Mouse (Mus musculus) G1E (cell line): ENCODE data around the gene Dcun1d4. TPM values are rescaled to one million over a fixed set of nuclear protein-coding genes. Genes with fewer than 3 reads are reported as not detected.

Source experiments
- ATAC-seq: 2 replicates; pipeline ENCODE4 v1.8.0; 2016; ENCODE audit warnings: mild to moderate bottlenecking; ENCODE audit not compliant: insufficient number of reproducible peaks, poor library complexity, low FRiP score, severe bottlenecking; ENCODE audit errors: extremely low read depth
- DNase-seq: peaks from one replicate; pipeline ENCODE4 v3.0.0; 2012; ENCODE audit warnings: low spot score
- H3K27me3 ChIP-seq: 2 replicates; pipeline ENCODE4 v1.6.1; 2012; ENCODE audit warnings: mild to moderate bottlenecking, low read length, inconsistent platforms; ENCODE audit not compliant: insufficient read depth
- H3K36me3 ChIP-seq: replicated peaks from 2 replicates; pipeline ENCODE3; 2012; ENCODE audit warnings: mild to moderate bottlenecking, inconsistent platforms
- H3K4me1 ChIP-seq: 2 replicates; pipeline ENCODE4 v1.6.1; 2012; ENCODE audit warnings: low read depth, low read length, inconsistent platforms, mixed read lengths; ENCODE audit not compliant: insufficient read depth
- H3K4me3 ChIP-seq: 2 replicates; pipeline ENCODE4 v1.5.1; 2012; ENCODE audit warnings: low read depth, mild to moderate bottlenecking, inconsistent platforms, low read length, moderate library complexity, mixed read lengths
- H3K9me3 ChIP-seq: replicated peaks from 2 replicates; pipeline ENCODE4 v1.6.1; 2012; ENCODE audit warnings: inconsistent platforms
- CTCF ChIP-seq: IDR thresholded peaks from 2 replicates; pipeline ENCODE4 v1.5.1; 2012; ENCODE audit warnings: low read depth, low read length, inconsistent platforms, mixed read lengths
- GATA1 ChIP-seq: IDR thresholded peaks from 2 replicates; pipeline ENCODE4 v1.6.1; 2012; ENCODE audit warnings: borderline replicate concordance, low read length, inconsistent platforms, mixed read lengths
- GATA2 ChIP-seq: IDR thresholded peaks from 2 replicates; pipeline ENCODE4 v1.6.1; 2012; ENCODE audit warnings: low read depth, low read length, inconsistent platforms, borderline replicate concordance
- POLR2AphosphoS5 ChIP-seq: IDR thresholded peaks from 2 replicates; pipeline ENCODE4 v1.6.1; 2012; ENCODE audit warnings: low read depth, low read length, inconsistent platforms; ENCODE audit not compliant: insufficient replicate concordance
- TAL1 ChIP-seq: conservative IDR thresholded peaks from 2 replicates; pipeline ENCODE4 v1.6.1; 2012; ENCODE audit warnings: low read depth, low read length, inconsistent platforms, mixed read lengths
- polyA plus RNA-seq: library from polyadenylated mRNA; stranded (reverse); fragments of >175 nt; gene quantifications from 2 replicates; pipeline ENCODE4 v1.2.3, GENCODE M21; 2012
- total RNA-seq, 2 experiments: library from RNA; stranded (forward) in 1 of 2; stranded (reverse) in 1 of 2; fragments of 200-1000 nt in 1 of 2; fragments of >200 nt in 1 of 2; fragmentation: Nextera tagmentation in 1 of 2; gene quantifications; 2 replicates each; pipeline ENCODE4 v1.2.3; 2014 to 2017

Dcun1d4 gene
- total and polyA plus RNA-seq, 3 experiments = 17.6 to 36.0 (median 29.9) TPM

DNA sequence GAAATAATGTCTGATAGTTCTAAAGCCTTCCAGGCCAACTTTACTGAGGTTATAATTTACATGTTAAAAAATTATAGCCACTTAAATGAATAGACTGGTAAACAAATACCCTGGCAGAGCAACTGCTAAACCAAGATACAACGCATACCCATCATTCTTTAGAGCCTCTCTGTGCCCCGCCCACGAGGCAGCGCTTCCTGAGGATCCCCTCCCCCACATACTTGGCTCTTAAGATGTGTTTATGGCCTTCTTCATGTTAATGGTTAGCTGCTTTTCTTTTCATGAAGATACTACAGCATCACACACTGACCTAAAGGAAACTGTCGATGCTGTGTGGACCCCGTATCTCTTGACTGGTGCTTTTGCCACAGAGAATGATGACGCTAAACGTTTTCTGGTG lies 17.8 kb downstream of the Dcun1d4 start:
- H3K27me3 ChIP-seq = no peaks in the 10 kb centered on the region
- TF ChIP-seq GATA2 (no peak), POLR2AphosphoS5 (no peak), GATA1 (no peak), CTCF (no peak), TAL1 (no peak)
- no peak overlapping the region for H3K4me3 ChIP-seq
- peaks cover 67% of the 10 kb centered on the region for H3K36me3 ChIP-seq
- ATAC-seq (no peak), DNase-seq (no peak)
- peaks cover 52% of the 10 kb centered on the region for H3K4me1 ChIP-seq
- no peaks in the 10 kb centered on the region for H3K9me3 ChIP-seq

DNA sequence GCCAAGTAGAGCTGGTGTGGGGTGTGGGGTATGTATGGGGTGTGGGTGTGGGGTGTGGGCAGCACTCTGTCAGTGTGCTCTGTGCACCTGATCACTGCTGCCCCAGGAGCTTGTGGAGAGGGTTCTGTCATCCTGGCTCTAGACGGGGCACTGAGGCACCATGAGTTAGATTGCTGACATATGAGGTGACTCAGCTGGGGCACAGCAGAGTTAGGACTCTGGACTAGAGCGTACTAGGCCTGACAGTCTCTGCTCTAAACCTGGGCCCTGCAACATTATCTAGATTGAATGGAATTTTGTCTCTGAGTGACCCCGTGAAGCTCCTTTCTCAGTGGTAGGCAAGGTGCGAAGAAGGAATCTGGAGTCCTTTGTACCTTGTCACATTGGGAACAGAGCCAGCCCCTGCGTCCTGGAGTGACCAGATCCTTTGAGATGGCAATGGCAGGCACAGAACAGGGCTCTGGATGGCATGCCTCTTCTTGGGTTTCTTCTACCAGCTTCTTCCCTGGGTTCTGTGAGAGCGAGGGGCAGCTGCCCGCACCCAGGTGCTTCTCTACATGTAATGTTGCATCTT lies 20.2 kb downstream of the Dcun1d4 start:
- no peak for TF ChIP-seq GATA1
- no peak for TF ChIP-seq CTCF
- no peak for TF ChIP-seq POLR2AphosphoS5
- no peak for TF ChIP-seq TAL1
- no peak for TF ChIP-seq GATA2
- no peak for DNase-seq
- H3K4me3 ChIP-seq = no peak overlapping the region

DNA sequence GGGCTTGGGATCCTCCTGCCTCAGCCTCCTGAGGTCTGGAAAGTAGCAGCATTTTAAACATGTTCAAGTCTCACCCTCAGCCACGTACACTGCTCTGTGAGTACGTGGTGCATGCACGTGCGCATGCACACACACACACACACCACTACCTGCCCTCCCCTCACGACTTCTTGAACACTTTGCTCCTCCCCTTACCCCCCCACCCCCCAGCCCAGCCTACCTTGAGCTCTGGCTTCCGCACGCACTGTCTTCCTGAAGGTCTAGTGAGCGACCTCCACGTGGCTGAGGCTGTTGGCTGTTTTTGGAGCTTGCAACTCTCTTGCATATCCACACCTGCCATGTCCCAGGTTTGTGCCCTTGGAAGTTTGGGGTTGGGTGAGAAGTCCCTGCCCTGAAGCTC lies 21.6 kb downstream of the Dcun1d4 start:
- H3K4me1 ChIP-seq = peaks cover 47% of the 10 kb centered on the region

More for the DNA sequence above, 20.2 kb downstream of the Dcun1d4 start:
- H3K9me3 ChIP-seq = no peaks in the 10 kb centered on the region
- H3K27me3 ChIP-seq = no peaks in the 10 kb centered on the region
- H3K4me1 ChIP-seq = peaks cover 55% of the 10 kb centered on the region
- peaks cover 77% of the 10 kb centered on the region for H3K36me3 ChIP-seq
- ATAC-seq = no peak

DNA sequence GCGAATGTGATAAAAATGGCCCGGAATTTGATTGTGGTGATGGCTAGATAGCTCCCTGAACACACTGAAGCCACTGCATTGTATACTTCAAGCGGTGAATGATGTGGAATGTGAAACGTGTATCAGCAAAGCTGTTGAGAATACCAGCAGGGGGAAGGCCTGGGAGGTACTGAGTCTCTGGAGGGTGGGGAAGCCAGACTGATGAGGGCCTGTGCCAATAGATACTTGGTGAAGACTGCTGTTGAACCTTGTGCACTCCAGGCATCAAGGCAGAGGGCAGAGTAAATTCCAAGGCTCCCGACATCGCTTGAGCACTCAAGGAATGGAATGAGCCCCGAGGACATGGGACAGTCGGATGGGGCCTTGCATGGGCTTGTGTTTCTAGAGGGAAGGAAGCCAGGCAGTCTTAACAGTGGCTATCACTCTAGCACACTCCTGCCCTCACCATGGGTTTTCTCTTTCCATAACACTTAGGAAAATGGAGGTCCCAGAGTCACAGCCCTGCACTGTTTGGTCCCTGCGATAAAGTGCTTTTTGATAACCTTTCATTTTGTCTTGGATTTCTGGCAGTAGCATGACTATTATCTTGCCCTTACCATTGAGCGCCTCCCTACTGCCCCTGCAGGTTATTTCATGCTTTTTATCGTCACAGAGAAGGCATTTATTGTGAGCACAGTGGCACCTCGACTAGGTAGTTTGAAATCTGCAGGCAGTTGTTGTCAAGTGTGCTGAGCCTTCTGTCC lies 22.4 kb downstream of the Dcun1d4 start:
- ATAC-seq (no peak), DNase-seq (no peak)
- Histone ChIP-seq H3K9me3 (no peaks in the 10 kb centered on the region), H3K4me1 (peaks cover 40% of the 10 kb centered on the region), H3K36me3 (peaks cover 70% of the 10 kb centered on the region), H3K4me3 (no peak overlapping the region), H3K27me3 (no peaks in the 10 kb centered on the region)
- TF ChIP-seq GATA2 (no peak), CTCF (no peak), TAL1 (no peak), POLR2AphosphoS5 (no peak), GATA1 (no peak)

More for the DNA sequence above, 21.6 kb downstream of the Dcun1d4 start:
- Histone ChIP-seq H3K9me3 (no peaks in the 10 kb centered on the region), H3K4me3 (no peak overlapping the region), H3K36me3 (peaks cover 71% of the 10 kb centered on the region), H3K27me3 (no peaks in the 10 kb centered on the region)
- ATAC-seq = no peak
- no peak for DNase-seq
- TF ChIP-seq GATA2 (no peak), GATA1 (no peak), POLR2AphosphoS5 (no peak), CTCF (no peak)

DNA sequence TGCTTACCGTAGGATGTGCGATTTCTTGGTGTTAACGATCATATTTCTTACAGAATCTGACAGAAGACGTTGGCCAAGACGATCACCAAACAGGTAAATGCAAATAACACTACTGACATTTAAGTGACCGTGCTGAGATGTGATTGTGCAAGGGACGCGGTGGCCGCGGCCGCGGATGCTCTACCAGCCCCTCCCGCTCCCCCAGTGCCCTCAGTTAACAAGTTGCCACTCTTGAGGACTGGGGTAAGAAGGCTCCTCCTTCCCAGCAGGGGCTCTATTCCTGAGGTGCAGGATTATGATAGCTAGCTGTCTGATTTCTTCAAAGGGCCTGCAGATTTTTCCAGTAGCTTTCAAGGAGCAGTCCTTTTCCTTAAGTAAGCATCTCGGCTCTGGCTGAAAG lies 30.3 kb downstream of the Dcun1d4 start:
- no peaks in the 10 kb centered on the region for H3K9me3 ChIP-seq
- ATAC-seq (no peak), DNase-seq (no peak)
- peaks cover 6% of the 10 kb centered on the region; the same call in 1 of the 2 replicates for H3K4me1 ChIP-seq
- H3K4me3 ChIP-seq = no peak overlapping the region
- H3K27me3 ChIP-seq = no peaks in the 10 kb centered on the region
- peaks cover 74% of the 10 kb centered on the region for H3K36me3 ChIP-seq
- TF ChIP-seq POLR2AphosphoS5 (no peak), CTCF (no peak), GATA2 (no peak), GATA1 (no peak), TAL1 (no peak)

DNA sequence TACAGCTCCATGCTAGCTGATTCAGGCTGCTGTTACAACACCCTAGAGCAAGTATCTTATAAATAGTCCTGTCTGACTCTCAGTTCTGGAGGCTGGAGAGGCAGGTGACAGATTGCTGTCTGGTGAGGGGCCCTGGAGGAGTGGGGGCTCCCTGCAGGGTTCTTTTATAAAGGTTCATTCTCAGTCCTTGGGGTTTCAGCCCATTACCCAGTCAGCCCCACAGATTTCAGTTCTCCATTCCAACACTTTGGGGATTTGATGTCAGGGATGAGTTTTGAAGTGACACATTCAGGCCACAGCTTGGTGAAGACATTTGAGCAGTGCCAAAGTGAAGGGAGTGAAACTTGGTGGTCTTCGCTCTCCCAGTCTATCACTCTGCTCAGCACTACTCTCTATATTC lies 31.4 kb downstream of the Dcun1d4 start:
- DNase-seq (no peak), ATAC-seq (no peak)
- peaks cover 81% of the 10 kb centered on the region for H3K36me3 ChIP-seq
- no peaks in the 10 kb centered on the region for H3K27me3 ChIP-seq
- H3K4me3 ChIP-seq = no peak overlapping the region
- no peaks in the 10 kb centered on the region for H3K9me3 ChIP-seq
- peaks cover 6% of the 10 kb centered on the region; the same call in 1 of the 2 replicates for H3K4me1 ChIP-seq
- TF ChIP-seq CTCF (no peak), GATA1 (no peak), TAL1 (no peak), POLR2AphosphoS5 (no peak), GATA2 (no peak)
